Mouse (Mus musculus) yolk sac, embryonic 10.5 days (tissue): ENCODE data around the gene Brox.
"Not testable (repeated sequence)": the region's sequence is repeated elsewhere in the genome, so short reads cannot be mapped to it uniquely, and the experiment has no call there.

Source experiments
- DNase-seq: peaks from one replicate; pipeline ENCODE4 v3.0.0-alpha.2; 2017; ENCODE audit warnings: low spot score

Gene Brox

GRCm38 (mm10) chr1:183296877-183297383 is at the start of gene Brox:
Gene Brox (minus strand): TSS chr1:183297269.
- DNase-seq = peak; percentile 96

GRCm38 (mm10) chr1:183345817-183346195 is 48.7 kb upstream of the Brox start:
- no peak for DNase-seq

- peak; percentile 94 for DNase-seq
These were observed 48.1 kb upstream of the Brox start for GRCm38 (mm10) chr1:183344886-183345816.

- DNase-seq = not testable (repeated sequence)
These were observed 45.8 kb upstream of the Brox start for GRCm38 (mm10) chr1:183342902-183343301.

- DNase-seq = no peak
These were observed 30.1 kb upstream of the Brox start for GRCm38 (mm10) chr1:183327171-183327570.

GRCm38 (mm10) chr1:183324433-183324832 is 27.4 kb upstream of the Brox start:
- no peak for DNase-seq

- DNase-seq = no peak
These were observed 26.9 kb upstream of the Brox start for GRCm38 (mm10) chr1:183323923-183324322.

GRCm38 (mm10) chr1:183322496-183322895 is 25.4 kb upstream of the Brox start:
- not testable (repeated sequence) for DNase-seq

GRCm38 (mm10) chr1:183320708-183321107 is 23.6 kb upstream of the Brox start:
- no peak for DNase-seq

GRCm38 (mm10) chr1:183315783-183316182 is 18.7 kb upstream of the Brox start:
- DNase-seq = no peak

- DNase-seq = no peak
These were observed 15.0 kb upstream of the Brox start for GRCm38 (mm10) chr1:183312076-183312475.

- DNase-seq = not testable (repeated sequence)
These were observed 12.5 kb upstream of the Brox start for GRCm38 (mm10) chr1:183309601-183310000.

- DNase-seq = no peak
These were observed 11.4 kb upstream of the Brox start for GRCm38 (mm10) chr1:183308476-183308875.

GRCm38 (mm10) chr1:183307555-183307954 is 10.5 kb upstream of the Brox start:
- DNase-seq = no peak

GRCm38 (mm10) chr1:183299161-183299560 is 2.1 kb upstream of the Brox start:
- DNase-seq = peak; percentile 100

- DNase-seq = peak; percentile 43
These were observed 919 bp upstream of the Brox start for GRCm38 (mm10) chr1:183297886-183298489.

GRCm38 (mm10) chr1:183297473-183297885 is 410 bp upstream of the Brox start:
- peak; percentile 76 for DNase-seq

GRCm38 (mm10) chr1:183296465-183296864 is 604 bp downstream of the Brox start, which contains the start of gene Aida:
Gene Aida (plus strand): TSS chr1:183296590.
- no peak for DNase-seq

- no peak for DNase-seq
These were observed 7.5 kb downstream of the Brox start for GRCm38 (mm10) chr1:183289576-183289975.

- DNase-seq = no peak
These were observed 8.7 kb downstream of the Brox start for GRCm38 (mm10) chr1:183288351-183288750.

GRCm38 (mm10) chr1:183275763-183276162 is 21.3 kb downstream of the Brox start:
- no peak for DNase-seq

- DNase-seq = peak; percentile 65
These were observed 22.7 kb downstream of the Brox start for GRCm38 (mm10) chr1:183274385-183274784.
